ENCODE assay signal across 10 mouse cellular contexts in the genomic region with DNA sequence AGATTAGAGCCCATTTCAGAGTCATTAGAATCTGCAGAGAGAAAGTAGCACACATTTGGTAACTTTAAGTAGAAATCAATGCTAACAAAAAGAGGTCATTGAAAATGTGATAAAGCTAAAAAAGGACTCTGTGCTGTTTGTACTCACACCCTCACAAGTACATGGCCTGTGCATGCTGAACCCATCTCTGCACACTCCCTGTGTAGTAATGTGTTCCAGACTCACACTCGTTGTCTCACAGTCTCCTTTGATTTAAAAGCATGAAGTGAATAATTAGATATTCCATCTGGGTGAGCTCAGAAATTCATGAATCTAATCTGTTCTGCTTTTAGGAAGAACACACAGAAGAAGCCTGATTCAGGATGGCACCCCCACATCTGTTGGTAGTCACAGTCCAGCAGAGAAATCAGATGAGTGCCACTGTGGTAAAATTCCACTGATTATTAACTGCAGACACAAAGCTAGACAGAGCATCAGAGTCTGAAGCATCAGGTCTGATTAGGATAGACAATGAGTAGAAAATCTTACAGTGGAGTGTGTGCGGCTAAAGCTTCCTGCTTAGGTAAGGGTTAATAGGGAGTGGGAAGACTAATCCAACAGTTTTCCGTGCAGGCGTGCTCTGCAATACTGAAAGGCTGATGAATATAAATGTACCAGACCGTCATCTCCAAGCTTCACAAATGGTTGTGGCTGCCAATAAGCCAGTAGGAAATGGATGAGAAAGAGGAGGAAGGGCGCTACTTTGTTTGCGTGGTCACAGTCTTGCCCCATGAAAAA.
A peak's percentile ranks its signal among the peaks of the same experiment; 100 is the strongest.
DNase-seq lines count a peak whose midpoint lies in the region; ATAC-seq lines count a peak whose summit lies in the region.
"Had no signal": no experiment of that assay in that cellular context is flagged by ENCODE, and none has a peak within 500 bp of the region (broad histone marks: within the 10 kb centered on the region; RNA-seq: fewer than 3 reads in every experiment).

No protein-coding gene starts in this region.

- H3K4me1 ChIP-seq in midbrain, embryonic 15.5 days, result peaks cover 11% of the 10 kb centered on the region
- H3K4me1 ChIP-seq: kidney, embryonic 15.5 days; liver, embryonic 15.5 days had no signal

- H3K27ac ChIP-seq in midbrain, embryonic 15.5 days, result peak overlapping the region; percentile 57
- H3K27ac ChIP-seq: kidney, embryonic 15.5 days; liver, embryonic 15.5 days had no signal

- no peak overlapping the region for H3K4me3 ChIP-seq in midbrain, embryonic 15.5 days
- H3K4me3 ChIP-seq: kidney, embryonic 15.5 days; liver, embryonic 15.5 days had no signal

- no peak overlapping the region for H3K9ac ChIP-seq in midbrain, embryonic 15.5 days
- H3K9ac ChIP-seq: kidney, embryonic 15.5 days; liver, embryonic 15.5 days had no signal

- H3K27me3 ChIP-seq in midbrain, embryonic 15.5 days (replicated peaks), result no peaks in the 10 kb centered on the region
- H3K27me3 ChIP-seq: kidney, embryonic 15.5 days; liver, embryonic 15.5 days had no signal

- 14% methylated on average over 7 of the region's 7 CpGs for WGBS in midbrain, embryonic 15.5 days

- ATAC-seq in midbrain, embryonic 15.5 days (replicated peaks), result peak; percentile 89
- ATAC-seq in inflammation-experienced regulatory T-cells, adult 6 months, result no peak
- ATAC-seq in megakaryocyte-erythroid progenitor cell, adult 5-6 weeks (replicated peaks; ENCODE audit: low FRiP score, low TSS enrichment, poor library complexity, severe bottlenecking), result no peak

- H3K9me3 ChIP-seq in midbrain, embryonic 15.5 days, result no peaks in the 10 kb centered on the region
- H3K9me3 ChIP-seq: kidney, embryonic 15.5 days; liver, embryonic 15.5 days had no signal

- no peaks in the 10 kb centered on the region for H3K36me3 ChIP-seq in midbrain, embryonic 15.5 days (replicated peaks)
- H3K36me3 ChIP-seq: kidney, embryonic 15.5 days; liver, embryonic 15.5 days had no signal

- no peak overlapping the region for H3K4me2 ChIP-seq in midbrain, embryonic 15.5 days
- H3K4me2 ChIP-seq: kidney, embryonic 15.5 days; liver, embryonic 15.5 days had no signal

- DNase-seq in brain, embryonic 18.5 days (ENCODE audit: low read depth, low spot score), result peak; percentile 50
- DNase-seq in frontal cortex, adult 2 months (ENCODE audit: extremely low spot score in 1 of 2, low spot score in 1 of 2), result peak; percentile 12 to 45
- peak; percentile 41 to 57 for DNase-seq in layer of hippocampus, postnatal 10 days (ENCODE audit: low spot score in 2 of 2)
- no peak for DNase-seq in adrenal gland, adult 2 months
- no peak for DNase-seq in gastrocnemius, postnatal 4 days (ENCODE audit: low spot score in 2 of 2)

Comparison
In these comparisons a context has a peak if more than half of its experiments do, and no peak if none do; other contexts are left out.
1. DNase-seq: peak in brain, embryonic 18.5 days (single experiment), frontal cortex, adult 2 months (2 of 2) and layer of hippocampus, postnatal 10 days (2 of 2); none in adrenal gland, adult 2 months (single experiment) and gastrocnemius, postnatal 4 days (0 of 2).